In the genomic region with DNA sequence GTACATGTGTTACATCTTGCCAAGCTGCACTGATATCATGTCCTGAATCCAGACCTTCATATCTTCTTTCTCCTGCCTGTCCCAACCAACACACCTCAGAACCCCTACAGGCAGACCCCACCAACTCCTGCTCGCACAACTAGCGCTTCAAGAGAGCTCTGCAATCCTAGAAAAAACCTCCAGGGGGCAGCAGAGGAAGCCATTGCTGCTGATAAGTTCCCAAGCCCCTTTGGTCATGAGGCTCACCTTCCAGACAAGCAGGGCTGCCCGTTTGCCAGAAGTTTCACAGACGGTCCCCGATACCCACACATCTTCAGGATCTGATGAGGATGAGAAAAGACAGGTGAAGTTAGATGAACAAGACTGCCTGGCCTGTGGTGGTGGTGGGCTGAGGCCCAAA, we compare ENCODE assay signal across 8 mouse cellular contexts. TPM values are rescaled to one million over a fixed set of nuclear protein-coding genes. Genes with fewer than 3 reads are reported as not detected.
DNase-seq lines count a peak whose midpoint lies in the region; ATAC-seq and TF ChIP-seq lines count a peak whose summit lies in the region.
"Had no signal": no experiment of that assay in that cellular context is flagged by ENCODE, and none has a peak within 500 bp of the region (broad histone marks: within the 10 kb centered on the region; RNA-seq: fewer than 3 reads in every experiment).

No protein-coding gene starts in this region.

- no peaks in the 10 kb centered on the region for H3K9me3 ChIP-seq in MEL (replicated peaks; ENCODE audit: insufficient read depth, low read length)
- H3K9me3 ChIP-seq in midbrain, embryonic 13.5 days, result no peaks in the 10 kb centered on the region

- TF ChIP-seq POLR2A in MEL (IDR thresholded peaks at IDR 0.05; ENCODE audit: control insufficient read depth in 1 of 2, insufficient read depth in 1 of 2, low read depth in 1 of 2, low read length in 2 of 2, poor library complexity in 1 of 2), result no peak
- no peak for TF ChIP-seq POLR2A in spleen, adult 2 months (IDR thresholded peaks at IDR 0.05; ENCODE audit: low read depth, low read length)

- 12% methylated on average over 5 of the region's 5 CpGs for WGBS in midbrain, embryonic 13.5 days
- WGBS in spleen, adult 2 months, result 17% methylated on average over 5 of the region's 5 CpGs

- peaks cover 0 to 19% of the 10 kb centered on the region in 2 experiments; a peak in 3 of 4 replicates for H3K4me1 ChIP-seq in MEL (ENCODE audit: control insufficient read depth in 1 of 2, insufficient read depth in 2 of 2, low read length in 2 of 2)
- H3K4me1 ChIP-seq in midbrain, embryonic 13.5 days (replicated peaks), result peaks cover 11% of the 10 kb centered on the region
- H3K4me1 ChIP-seq in spleen, adult 2 months (ENCODE audit: control insufficient read depth, insufficient read depth, insufficient read length), result peaks cover 9% of the 10 kb centered on the region; the same call in 1 of the 2 replicates

- TF ChIP-seq EP300 in MEL (IDR thresholded peaks at IDR 0.05; ENCODE audit: low read depth in 1 of 2, low read length in 2 of 2), result no peak

- no peak overlapping the region for H3K4me3 ChIP-seq in MEL (ENCODE audit: control insufficient read depth in 1 of 2, insufficient read depth in 1 of 2, low read depth in 2 of 2, low read length in 2 of 2)
- no peak overlapping the region for H3K4me3 ChIP-seq in left cerebral cortex, adult 2 months
- no peak overlapping the region for H3K4me3 ChIP-seq in midbrain, embryonic 13.5 days (replicated peaks)
- no peak overlapping the region for H3K4me3 ChIP-seq in spleen, adult 2 months (ENCODE audit: extremely low read depth, insufficient read depth, insufficient read length)

- H3K79me2 ChIP-seq in MEL (ENCODE audit: control insufficient read depth, insufficient read depth, low read length, poor library complexity), result peaks cover 16% of the 10 kb centered on the region

- no peak overlapping the region for H3K4me2 ChIP-seq in midbrain, embryonic 13.5 days (replicated peaks)

- H3K27me3 ChIP-seq in MEL (ENCODE audit: control insufficient read depth in 1 of 2, insufficient read depth in 2 of 2, low read length in 2 of 2), result no peaks in the 10 kb centered on the region
- H3K27me3 ChIP-seq in midbrain, embryonic 13.5 days, result peaks cover 57% of the 10 kb centered on the region
- H3K27me3 ChIP-seq in spleen, adult 2 months (ENCODE audit: control insufficient read depth, insufficient read depth, low read length), result no peaks in the 10 kb centered on the region

- H3K36me3 ChIP-seq in MEL (ENCODE audit: control insufficient read depth in 1 of 2, insufficient read depth in 2 of 2, low read length in 2 of 2), result peaks cover 4 to 7% of the 10 kb centered on the region in 2 experiments; a peak in 3 of 4 replicates
- no peaks in the 10 kb centered on the region for H3K36me3 ChIP-seq in midbrain, embryonic 13.5 days
- H3K36me3 ChIP-seq in spleen, adult 2 months (ENCODE audit: control insufficient read depth, insufficient read depth, low read length), result peaks cover 17% of the 10 kb centered on the region

- no peak overlapping the region for H3K27ac ChIP-seq in MEL (ENCODE audit: control insufficient read depth, low read depth, low read length)
- H3K27ac ChIP-seq in left cerebral cortex, adult 2 months, result no peak overlapping the region
- H3K27ac ChIP-seq in midbrain, embryonic 13.5 days, result no peak overlapping the region
- no peak overlapping the region for H3K27ac ChIP-seq in spleen, adult 2 months (ENCODE audit: insufficient read depth, low read length)

- intact Hi-C loops in heart, postnatal 10 days (cut with DNase I), result loop anchor here (1.0 to 5.0 kb wide), 2 partner anchors 53 to 246 kb away; no protein-coding TSS in a partner anchor
- intact Hi-C loops in left cerebral cortex, adult 2 months (cut with DNase I), result loop anchor here (5.0 kb wide), 2 partner anchors 173 to 318 kb away; no protein-coding TSS in a partner anchor

- TF ChIP-seq CTCF in MEL (IDR thresholded peaks at IDR 0.05 in 2 of 3, conservative IDR thresholded peaks at IDR 0.05 in 1 of 3; ENCODE audit: control insufficient read depth in 1 of 3, insufficient read depth in 1 of 3, low read depth in 2 of 3, low read length in 3 of 3, poor library complexity in 1 of 3, severe bottlenecking in 1 of 3), result peak; percentile 72 to 79 (median 75)
- peak; percentile 86 for TF ChIP-seq CTCF in left cerebral cortex, adult 2 months (IDR thresholded peaks at IDR 0.05)
- peak; percentile 80; the same call in 1 of the 2 replicates for TF ChIP-seq CTCF in spleen, adult 2 months (IDR thresholded peaks at IDR 0.05; ENCODE audit: extremely low read depth, insufficient read depth, insufficient read length, insufficient replicate concordance)

- ATAC-seq in midbrain, embryonic 13.5 days, result peak; percentile 31

- peak; percentile 75 for TF ChIP-seq RAD21 in MEL (IDR thresholded peaks at IDR 0.05; ENCODE audit: low read depth, low read length)

- no peak overlapping the region for H3K9ac ChIP-seq in MEL (ENCODE audit: control insufficient read depth, low read depth, low read length, poor library complexity, severe bottlenecking)
- H3K9ac ChIP-seq in midbrain, embryonic 13.5 days (replicated peaks), result no peak overlapping the region

- peak; percentile 81 for DNase-seq in MEL (ENCODE audit: low read depth, low spot score)
- DNase-seq in adrenal gland, postnatal 10 days, result peak; percentile 86
- peak; percentile 81 for DNase-seq in embryo, embryonic 9.5 days (ENCODE audit: extremely low spot score)
- DNase-seq in heart, postnatal 10 days, result peak; percentile 82 to 87
- peak; percentile 66 to 72 for DNase-seq in left cerebral cortex, adult 2 months (ENCODE audit: extremely low spot score in 1 of 2, low spot score in 2 of 2)
- peak; percentile 56 to 72 for DNase-seq in spleen, adult 2 months (ENCODE audit: low read depth in 1 of 2, low spot score in 2 of 2)

TF ChIP-seq in MEL, 35 proteins besides CTCF, POLR2A, EP300 and RAD21 (continues in another document):
- TF ChIP-seq ZNF384 (IDR thresholded peaks at IDR 0.05; ENCODE audit: low read depth, low read length), result no peak
- no peak for TF ChIP-seq MYC (IDR thresholded peaks at IDR 0.05; ENCODE audit: low read depth, low read length)
- TF ChIP-seq E2F4 (IDR thresholded peaks at IDR 0.05; ENCODE audit: borderline replicate concordance, low read depth, low read length), result no peak
- TF ChIP-seq SMC3 (IDR thresholded peaks at IDR 0.05; ENCODE audit: low read depth, low read length), result peak; percentile 77
- 0 out of 2 replicates have a peak, but pooled peaks have one; percentile 22 for TF ChIP-seq MXI1 (IDR thresholded peaks at IDR 0.05; ENCODE audit: low read depth, low read length)
- no peak for TF ChIP-seq MYB (IDR thresholded peaks at IDR 0.05; ENCODE audit: low read depth, low read length)
- no peak for TF ChIP-seq ZMIZ1 (IDR thresholded peaks at IDR 0.05; ENCODE audit: low read depth, low read length)
- TF ChIP-seq MAZ (IDR thresholded peaks at IDR 0.05; ENCODE audit: low read depth, low read length), result no peak
- no peak for TF ChIP-seq CHD1 (IDR thresholded peaks at IDR 0.05; ENCODE audit: low read depth, low read length)
- no peak for TF ChIP-seq USF1 (IDR thresholded peaks at IDR 0.05; ENCODE audit: low read depth, low read length)
- TF ChIP-seq ZC3H11A (IDR thresholded peaks at IDR 0.05; ENCODE audit: low read depth, low read length), result peak; percentile 45
- TF ChIP-seq SIN3A (IDR thresholded peaks at IDR 0.05; ENCODE audit: low read length), result peak; percentile 47; the same call in 1 of the 2 replicates

RNA-seq across cellular contexts. Expression of a gene that starts 3.3 kb away (rescaled TPM):
- total RNA-seq in MEL (2012; rRNA removed), result 32.4 and 38.5 TPM in 2 replicates
- polyA plus RNA-seq in MEL (2012; ENCODE audit: insufficient read depth in 1 of 2, insufficient read length in 2 of 2, low read depth in 1 of 2, low replicate concordance in 2 of 2, missing spikeins in 1 of 2), result 10 to 100 TPM in 1 of 2 experiments, not detected in 1; 31.8 TPM
- 1 to 10 TPM; 5.3 to 6.9 TPM for total RNA-seq in adrenal gland, postnatal 10 days (2021)
- 1 to 10 TPM; 5.9 to 6.0 TPM for total RNA-seq in heart, postnatal 10 days (2021)
- under 1 TPM; 0.23 to 0.41 TPM for total RNA-seq in left cerebral cortex, adult 2 months (2021)
- polyA plus RNA-seq in midbrain, embryonic 13.5 days (2015; fragmentation: Nextera tagmentation; extraction: Ambion mirVana), result 0.23 and 0.26 TPM in 2 replicates
- polyA plus RNA-seq in spleen, adult 2 months (2012; rRNA removed), result 69.5 and 70.0 TPM in 2 replicates

RNA-seq across cellular contexts. Expression of a gene that starts 5.8 kb away (rescaled TPM):
- not detected in 2 replicates for total RNA-seq in MEL (2012; rRNA removed)
- not detected for polyA plus RNA-seq in MEL (2012; ENCODE audit: insufficient read depth in 1 of 2, insufficient read length in 2 of 2, low read depth in 1 of 2, low replicate concordance in 2 of 2, missing spikeins in 1 of 2)
- under 1 TPM in 1 of 2 experiments, not detected in 1; 0.51 TPM for total RNA-seq in adrenal gland, postnatal 10 days (2021)
- total RNA-seq in heart, postnatal 10 days (2021), result not detected
- total RNA-seq in left cerebral cortex, adult 2 months (2021), result not detected
- polyA plus RNA-seq in midbrain, embryonic 13.5 days (2015; fragmentation: Nextera tagmentation; extraction: Ambion mirVana), result not detected in 2 replicates
- polyA plus RNA-seq in spleen, adult 2 months (2012; rRNA removed), result 3.8 and 5.3 TPM in 2 replicates
- polyA plus RNA-seq: liver, embryonic 16.5 days had no signal

RNA-seq across cellular contexts. Expression of a gene that starts 17.8 kb away (rescaled TPM):
- 0.65 and 0.92 TPM in 2 replicates for total RNA-seq in MEL (2012; rRNA removed)
- 1 to 10 TPM in 1 of 2 experiments, not detected in 1; 3.6 TPM for polyA plus RNA-seq in MEL (2012; ENCODE audit: insufficient read depth in 1 of 2, insufficient read length in 2 of 2, low read depth in 1 of 2, low replicate concordance in 2 of 2, missing spikeins in 1 of 2)
- under 1 TPM; 0.57 to 0.70 TPM for total RNA-seq in adrenal gland, postnatal 10 days (2021)
- total RNA-seq in heart, postnatal 10 days (2021), result under 1 TPM; 0.19 to 0.20 TPM
- 1 to 10 TPM; 2.2 to 2.7 TPM for total RNA-seq in left cerebral cortex, adult 2 months (2021)
- 2.0 and 3.4 TPM in 2 replicates for polyA plus RNA-seq in midbrain, embryonic 13.5 days (2015; fragmentation: Nextera tagmentation; extraction: Ambion mirVana)
- polyA plus RNA-seq in spleen, adult 2 months (2012; rRNA removed), result 0.22 and 0.23 TPM in 2 replicates

RNA-seq across cellular contexts. Expression of a gene that starts 25.9 kb away (rescaled TPM):
- 0.23 and 0.26 TPM in 2 replicates for total RNA-seq in MEL (2012; rRNA removed)
- under 1 TPM in 1 of 2 experiments, not detected in 1; 0.28 TPM for polyA plus RNA-seq in MEL (2012; ENCODE audit: insufficient read depth in 1 of 2, insufficient read length in 2 of 2, low read depth in 1 of 2, low replicate concordance in 2 of 2, missing spikeins in 1 of 2)
- 1 to 10 TPM; 2.2 to 3.1 TPM for total RNA-seq in adrenal gland, postnatal 10 days (2021)
- 1 to 10 TPM; 3.3 to 4.3 TPM for total RNA-seq in heart, postnatal 10 days (2021)
- 1 to 10 TPM; 2.8 to 3.5 TPM for total RNA-seq in left cerebral cortex, adult 2 months (2021)
- polyA plus RNA-seq in midbrain, embryonic 13.5 days (2015; fragmentation: Nextera tagmentation; extraction: Ambion mirVana), result 1.8 and 2.1 TPM in 2 replicates
- 0.35 and 0.43 TPM in 2 replicates for polyA plus RNA-seq in spleen, adult 2 months (2012; rRNA removed)

RNA-seq across cellular contexts. Expression of a gene that starts 27.1 kb away (rescaled TPM):
- total RNA-seq in MEL (2012; rRNA removed), result not detected in 2 replicates
- not detected for polyA plus RNA-seq in MEL (2012; ENCODE audit: insufficient read depth in 1 of 2, insufficient read length in 2 of 2, low read depth in 1 of 2, low replicate concordance in 2 of 2, missing spikeins in 1 of 2)
- under 1 TPM in 1 of 2 experiments, not detected in 1; 0.24 TPM for total RNA-seq in adrenal gland, postnatal 10 days (2021)
- 1 to 10 TPM in 1 of 2 experiments, under 1 TPM in 1; 0.62 to 1.4 TPM for total RNA-seq in heart, postnatal 10 days (2021)
- 1 to 10 TPM; 1.0 to 1.3 TPM for total RNA-seq in left cerebral cortex, adult 2 months (2021)
- polyA plus RNA-seq in midbrain, embryonic 13.5 days (2015; fragmentation: Nextera tagmentation; extraction: Ambion mirVana), result 0.19 TPM in 1 of 2 replicates, not detected in the other
- polyA plus RNA-seq in spleen, adult 2 months (2012; rRNA removed), result 0.60 and 4.4 TPM in 2 replicates

Comparison
In these comparisons a context has a peak if more than half of its experiments do, and no peak if none do; other contexts are left out.
1. RNA of a gene that starts 3.3 kb away (total RNA-seq): 32.4 to 38.5 TPM in MEL, 5.3 to 6.9 TPM in adrenal gland, postnatal 10 days and 5.9 to 6.0 TPM in heart, postnatal 10 days; 0.23 to 0.41 TPM in left cerebral cortex, adult 2 months; every median in the first group is over 4 times any median in the second.
2. Peak in every context shown above with its lines, with median percentiles within 50 percentile points of each other: DNase-seq and CTCF ChIP-seq.